Mouse (Mus musculus) thymus, postnatal 10 days (tissue): ENCODE data around the gene Gja5.

ENCODE experiments used
- DNase-seq, 2 experiments: peaks; one replicate each; pipeline ENCODE4 v3.0.0; 2021; ENCODE audit warnings: low spot score in 2 of 2

Gja5 gene

GRCm38 (mm10) chr3:96936241-96936640, 31.7 kb downstream of the Gja5 start:
- DNase-seq, result peak in 1 of 2 experiments; percentile 55

- DNase-seq, result no peak
These were observed 33.1 kb downstream of the Gja5 start for GRCm38 (mm10) chr3:96937606-96938005.

GRCm38 (mm10) chr3:96938738-96939137, 34.2 kb downstream of the Gja5 start:
- peak; percentile 71 to 90 for DNase-seq

GRCm38 (mm10) chr3:96942706-96943105, 38.2 kb downstream of the Gja5 start:
- DNase-seq, result no peak

- DNase-seq, result no peak
These were observed 49.2 kb downstream of the Gja5 start for GRCm38 (mm10) chr3:96953489-96954233.

GRCm38 (mm10) chr3:96960597-96960996, 56.1 kb downstream of the Gja5 start:
- no peak for DNase-seq

GRCm38 (mm10) chr3:96963088-96964034, 58.9 kb downstream of the Gja5 start:
- no peak for DNase-seq

- DNase-seq, result no peak
These were observed 66.5 kb downstream of the Gja5 start for GRCm38 (mm10) chr3:96970986-96971385.

GRCm38 (mm10) chr3:96974467-96974866, 70.0 kb downstream of the Gja5 start:
- DNase-seq, result no peak

- no peak for DNase-seq
These were observed 71.1 kb downstream of the Gja5 start for GRCm38 (mm10) chr3:96975628-96976027.

GRCm38 (mm10) chr3:96977507-96977906, 73.0 kb downstream of the Gja5 start:
- no peak for DNase-seq

GRCm38 (mm10) chr3:96978469-96978868, 74.0 kb downstream of the Gja5 start:
- no peak for DNase-seq

- DNase-seq, result no peak
These were observed 74.5 kb downstream of the Gja5 start for GRCm38 (mm10) chr3:96979020-96979419.

- DNase-seq, result no peak
These were observed 77.3 kb downstream of the Gja5 start for GRCm38 (mm10) chr3:96981833-96982232.

GRCm38 (mm10) chr3:96982666-96983065, 78.2 kb downstream of the Gja5 start:
- no peak for DNase-seq

GRCm38 (mm10) chr3:96992526-96992925, 88.0 kb downstream of the Gja5 start:
- no peak for DNase-seq

- no peak for DNase-seq
These were observed 93.3 kb downstream of the Gja5 start for GRCm38 (mm10) chr3:96997770-96998169.

GRCm38 (mm10) chr3:97003111-97003510, 98.6 kb downstream of the Gja5 start:
- DNase-seq, result no peak

- DNase-seq, result no peak
These were observed 100.0 kb downstream of the Gja5 start for GRCm38 (mm10) chr3:97004509-97004908.

GRCm38 (mm10) chr3:97007010-97007448, 102.5 kb downstream of the Gja5 start:
- DNase-seq, result no peak

GRCm38 (mm10) chr3:97025226-97025625, 120.7 kb downstream of the Gja5 start:
- DNase-seq, result no peak

- DNase-seq, result no peak
These were observed 127.6 kb downstream of the Gja5 start for GRCm38 (mm10) chr3:97032053-97032496.

GRCm38 (mm10) chr3:97035558-97035957, 131.1 kb downstream of the Gja5 start:
- no peak for DNase-seq
